Mouse (Mus musculus) gastrocnemius, postnatal 4 days (tissue): ENCODE data around the gene Pcdh9. TPM values are rescaled to one million over a fixed set of nuclear protein-coding genes. Genes with fewer than 3 reads are reported as not detected.

ENCODE experiments used
- DNase-seq, 2 experiments: peaks; one replicate each; pipeline ENCODE4 v3.0.0; 2021 to 2022; ENCODE audit warnings: low spot score in 2 of 2, mixed read lengths in 2 of 2
- total RNA-seq, 2 experiments: library from RNA; stranded (reverse); gene quantifications; 2 replicates each; pipeline ENCODE4 v1.2.3; 2021

Pcdh9 gene
- total RNA-seq, 2 experiments from 2014 or later, result 3.7 to 4.8 TPM

DNA sequence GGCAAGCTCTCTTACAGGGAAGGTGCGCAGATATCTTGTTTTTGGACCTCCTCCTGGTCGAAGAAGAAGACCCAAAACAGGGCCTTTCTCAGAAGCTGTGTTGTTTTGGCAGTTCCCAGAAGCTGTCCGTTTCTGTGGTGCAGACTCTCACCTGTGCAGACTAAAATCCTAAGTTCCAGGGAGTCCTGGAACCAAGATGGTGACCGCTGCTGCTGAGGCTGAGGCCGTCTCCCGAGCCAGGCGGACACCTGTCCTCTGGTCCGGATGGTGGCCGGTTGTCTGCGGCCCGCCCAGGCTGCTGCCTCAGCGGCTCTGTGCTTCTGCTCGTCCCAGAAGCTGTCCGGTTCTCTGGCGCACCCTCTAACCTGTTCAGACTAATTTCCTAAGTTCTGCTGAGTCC lies 675.6 kb downstream of the Pcdh9 start:
- peak; percentile 83 to 91 for DNase-seq

DNA sequence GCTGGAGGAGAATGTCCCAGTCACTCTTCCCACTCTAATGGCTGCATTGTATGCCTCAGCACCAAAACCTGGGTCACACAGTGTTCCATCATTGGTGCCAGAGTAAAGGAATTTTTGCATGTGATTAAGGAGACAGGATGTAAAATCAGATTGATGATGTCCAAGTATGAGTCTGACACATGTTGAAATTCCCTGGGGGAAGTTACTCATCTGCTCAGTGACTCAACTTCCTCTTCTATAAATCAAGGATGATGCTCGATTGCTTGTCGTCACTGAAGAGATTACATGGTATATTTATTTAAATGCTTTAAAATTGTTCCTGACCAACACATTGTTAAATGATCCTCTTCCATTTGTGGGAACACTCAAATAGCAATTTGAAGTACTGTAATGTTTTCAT lies 690.7 kb downstream of the Pcdh9 start:
- no peak for DNase-seq

DNA sequence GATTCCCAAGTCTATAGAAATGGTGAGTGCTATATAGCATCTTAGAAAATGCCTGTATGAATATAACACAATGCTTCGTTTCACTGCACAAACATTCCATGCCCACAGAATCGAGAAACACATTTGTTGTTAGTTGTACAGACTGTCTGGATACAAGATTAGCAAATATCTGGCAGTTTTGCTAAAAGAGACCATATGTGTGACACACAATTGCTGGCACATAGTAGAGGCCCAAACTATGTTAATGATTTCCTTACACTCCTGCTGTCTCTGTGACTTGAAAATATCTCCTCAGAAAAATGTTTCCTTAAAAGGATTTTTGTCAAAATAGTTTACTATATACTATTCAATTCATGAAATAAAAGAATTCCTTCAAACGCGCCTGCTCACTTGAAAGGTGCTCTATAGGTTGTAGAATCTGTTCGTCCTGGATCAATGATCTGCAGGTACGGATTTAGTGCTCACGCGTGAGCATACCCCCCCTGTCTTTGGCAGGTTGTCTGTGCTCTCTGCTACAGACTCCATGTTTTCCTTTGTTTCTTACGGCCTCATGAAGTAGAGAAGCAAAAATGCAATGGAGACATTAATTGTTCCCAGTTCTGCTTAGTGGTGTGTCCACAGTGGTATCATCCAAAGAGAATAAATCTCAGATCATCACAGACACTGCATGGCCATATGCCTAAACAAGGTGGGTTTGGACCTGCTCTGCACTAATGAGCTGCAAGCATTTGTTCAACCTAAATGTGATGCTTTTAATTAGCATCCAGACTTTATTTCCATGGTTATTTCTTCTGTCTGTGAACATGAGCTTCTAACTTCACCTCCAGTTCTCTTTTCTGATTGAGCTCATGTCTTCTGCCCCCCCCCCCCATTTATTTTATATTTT lies 707.6 kb downstream of the Pcdh9 start:
- DNase-seq, result no peak

DNA sequence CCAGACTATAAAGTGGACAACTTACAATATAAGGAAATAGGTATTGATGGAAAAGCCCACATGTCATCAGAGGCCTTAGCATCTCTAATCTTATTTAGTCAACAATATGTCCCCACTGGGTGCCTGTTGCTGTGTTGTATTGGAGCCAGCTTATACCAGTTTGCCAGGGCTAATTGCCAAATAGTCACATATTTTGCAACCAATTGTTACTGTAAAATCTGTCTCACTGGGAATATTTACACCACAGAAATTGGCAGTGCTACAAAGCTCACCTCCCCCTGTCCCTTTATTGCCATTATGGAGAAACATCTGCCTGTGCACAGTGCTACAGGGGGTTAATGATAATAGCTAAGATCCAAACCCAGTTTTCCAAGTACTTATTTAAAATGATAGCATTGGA lies 721.3 kb downstream of the Pcdh9 start:
- no peak for DNase-seq

DNA sequence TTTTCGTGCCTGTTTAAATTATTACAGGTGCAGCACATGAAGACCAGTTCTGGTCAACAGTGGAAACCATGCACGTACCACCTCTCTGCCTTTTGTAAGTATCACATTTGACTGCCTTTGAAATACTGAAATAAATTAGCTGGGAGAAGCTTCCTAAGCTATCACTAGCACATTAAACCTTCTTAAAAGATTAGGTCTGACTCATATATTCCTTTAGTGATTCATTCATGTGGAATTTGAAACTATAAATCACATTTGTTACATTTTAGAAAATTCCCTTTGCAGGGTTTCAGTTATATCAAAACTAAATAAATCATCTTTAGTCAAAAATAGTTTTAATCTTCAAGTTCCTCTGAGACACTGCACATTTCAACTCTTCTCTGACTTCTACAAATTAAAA lies 722.1 kb downstream of the Pcdh9 start:
- DNase-seq, result no peak

DNA sequence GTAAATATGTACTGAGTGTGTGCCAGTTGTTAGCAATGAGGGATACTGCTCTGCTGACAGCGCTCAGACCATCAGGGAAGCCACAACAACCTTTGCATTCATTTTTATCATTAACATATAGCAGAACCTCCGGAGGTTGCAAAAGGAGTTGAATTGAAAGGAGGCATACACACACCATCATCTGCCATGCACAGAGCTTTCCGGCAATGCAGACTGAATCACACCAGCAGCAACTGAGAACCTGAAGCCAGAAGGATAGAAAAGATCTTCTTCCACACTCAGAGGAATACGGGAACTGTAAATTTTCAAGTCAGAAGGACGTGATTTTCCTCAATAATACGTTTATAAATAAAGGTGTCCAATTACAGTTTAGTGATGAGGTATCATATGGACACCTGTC lies 747.1 kb downstream of the Pcdh9 start:
- DNase-seq, result no peak

DNA sequence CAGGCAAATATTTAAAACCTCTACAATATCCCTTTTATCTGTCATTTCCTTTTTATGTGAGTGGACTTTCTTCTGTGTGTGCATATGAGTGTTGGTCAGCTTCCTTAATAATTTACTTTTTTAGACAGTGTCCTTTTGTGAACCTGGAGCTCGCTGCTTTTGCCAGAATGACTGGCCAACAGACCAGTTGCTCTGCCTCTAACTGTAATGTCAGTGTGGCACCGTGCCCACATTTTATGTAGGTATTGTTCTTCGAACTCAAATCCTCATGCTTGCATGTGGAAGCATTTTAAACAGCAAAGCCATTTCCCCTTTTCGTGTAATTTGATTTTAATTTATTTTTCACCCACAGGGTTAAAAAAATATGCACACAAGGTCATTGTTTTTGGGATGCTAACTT lies 748.4 kb downstream of the Pcdh9 start:
- DNase-seq, result no peak

DNA sequence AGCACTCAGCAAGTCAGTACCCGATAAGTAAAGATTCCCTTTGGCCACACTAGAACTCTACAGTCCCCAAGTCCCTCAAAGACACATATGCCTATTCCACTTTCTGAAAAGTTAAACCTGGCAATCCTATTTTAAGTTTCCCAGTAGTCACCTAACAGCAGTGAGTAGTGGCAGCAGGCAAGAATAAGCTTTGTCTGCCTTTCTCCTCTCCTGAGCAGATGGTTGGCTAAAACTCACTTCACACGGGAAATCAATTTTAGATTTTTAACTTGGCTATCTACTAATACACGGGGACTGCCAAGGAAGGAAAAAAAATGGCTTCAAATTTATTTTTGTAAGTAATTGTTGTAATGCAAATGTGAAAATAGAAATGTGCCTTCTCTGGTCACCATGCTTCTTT lies 763.5 kb downstream of the Pcdh9 start:
- DNase-seq, result no peak

DNA sequence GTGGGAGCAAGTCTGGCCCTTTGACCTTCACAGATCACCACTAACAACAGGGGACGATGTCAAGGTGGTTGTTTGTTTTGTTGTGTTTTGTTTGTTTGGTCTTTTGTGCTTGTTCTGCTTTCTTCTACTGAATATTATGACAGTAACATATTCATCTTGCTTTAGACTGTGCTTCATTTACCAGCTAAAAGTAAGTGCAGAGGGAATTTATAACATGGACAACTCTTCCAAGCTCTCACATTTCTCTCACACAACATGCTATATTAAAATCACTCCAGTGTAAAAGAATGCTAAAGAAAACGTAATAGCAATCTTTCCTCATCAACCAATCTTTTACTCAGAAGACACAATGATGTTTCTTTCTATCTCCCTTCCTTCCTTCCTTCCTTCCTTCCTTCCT lies 787.7 kb downstream of the Pcdh9 start:
- DNase-seq, result no peak

DNA sequence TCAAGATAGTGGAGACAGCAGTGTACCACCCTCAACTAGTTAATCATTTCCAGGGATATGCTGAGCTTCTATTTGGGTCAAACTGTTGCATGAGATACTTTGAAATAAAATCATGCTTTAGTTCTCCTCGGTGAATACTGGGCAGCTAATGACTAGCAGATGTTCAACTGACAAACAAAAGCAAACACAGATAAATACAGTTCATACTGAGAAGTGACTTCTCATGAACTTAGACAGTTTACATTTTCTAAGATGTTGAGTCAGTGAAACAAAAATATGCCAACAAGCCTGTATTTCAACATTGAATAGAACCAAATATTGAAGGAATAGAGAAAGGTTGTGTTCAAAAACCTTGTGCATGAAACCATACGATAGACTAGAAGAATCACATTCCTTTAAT lies 795.4 kb downstream of the Pcdh9 start:
- no peak for DNase-seq

DNA sequence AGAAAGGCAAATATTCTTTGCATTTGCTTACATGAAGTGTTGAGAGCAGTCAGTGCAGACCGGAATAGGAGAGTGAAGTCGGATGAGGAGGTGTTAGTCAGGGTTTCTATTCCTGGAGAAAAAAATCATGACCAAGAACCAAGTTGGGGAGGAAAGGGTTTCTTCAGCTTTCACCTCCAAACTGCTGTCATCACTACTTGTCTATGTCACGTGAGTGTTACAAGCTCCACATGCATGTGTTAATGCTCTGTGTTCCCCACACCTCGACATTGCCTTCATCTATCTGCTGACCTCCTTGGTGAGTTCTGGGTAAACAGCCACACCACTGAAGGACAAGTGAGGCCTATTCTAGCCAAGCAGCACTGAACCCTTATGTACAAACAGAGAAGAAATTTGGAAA lies 797.7 kb downstream of the Pcdh9 start:
- DNase-seq, result no peak

DNA sequence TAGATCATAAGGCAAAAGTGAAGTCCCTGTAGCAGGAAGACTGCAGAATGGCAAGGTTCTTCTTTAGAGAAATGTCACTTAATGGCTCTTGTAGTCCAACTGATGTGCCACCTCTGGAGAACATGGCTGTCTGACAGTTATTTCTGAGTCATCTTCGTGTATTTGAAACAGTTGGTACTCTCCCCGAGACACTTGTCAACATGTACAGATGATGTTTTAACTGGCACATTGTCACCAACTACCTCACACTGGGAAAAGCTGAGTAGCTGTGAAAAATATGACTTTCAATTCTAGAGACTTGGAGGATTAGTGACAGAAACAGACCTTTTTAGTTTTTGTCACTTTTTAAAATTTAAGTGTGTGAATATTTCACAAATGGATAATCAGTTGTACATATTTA lies 804.8 kb downstream of the Pcdh9 start:
- DNase-seq, result no peak

DNA sequence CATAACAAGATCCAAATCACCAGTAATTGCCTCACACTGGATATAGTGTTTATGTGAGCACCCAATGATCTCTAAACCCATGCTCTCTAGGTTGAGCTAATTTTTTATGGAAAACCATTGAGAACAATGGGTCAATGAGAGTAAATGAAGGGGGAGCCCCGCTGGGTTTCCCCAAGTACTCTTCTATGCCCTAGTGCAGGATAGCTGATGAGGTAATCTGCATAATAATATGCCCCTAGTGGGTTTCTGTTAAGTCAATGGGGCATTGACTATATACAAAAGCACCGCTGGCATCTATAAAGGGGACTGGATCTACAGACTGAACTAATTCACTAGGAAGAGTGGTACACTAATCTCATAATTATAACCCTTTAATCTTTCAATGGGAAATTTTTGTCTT lies 807.3 kb downstream of the Pcdh9 start:
- no peak for DNase-seq

DNA sequence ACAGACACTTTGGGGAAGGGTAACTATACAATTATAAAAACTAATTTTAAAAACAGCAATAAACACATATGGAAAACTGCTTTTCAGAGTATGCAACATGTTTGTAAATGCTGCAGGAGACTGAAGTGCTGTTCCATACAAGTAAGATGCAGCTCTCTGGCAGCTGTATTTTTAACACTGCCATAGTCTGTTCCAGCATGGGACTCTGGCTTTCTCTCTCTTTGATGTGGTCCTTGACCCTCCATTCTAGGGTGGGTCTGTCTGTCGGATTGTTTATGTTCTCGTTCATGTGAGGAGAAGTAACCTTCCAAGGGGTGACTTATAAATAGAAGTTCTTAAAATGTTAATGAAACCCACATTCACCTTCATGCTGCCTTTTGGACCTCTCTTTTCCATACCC lies 809.6 kb downstream of the Pcdh9 start:
- no peak for DNase-seq

DNA sequence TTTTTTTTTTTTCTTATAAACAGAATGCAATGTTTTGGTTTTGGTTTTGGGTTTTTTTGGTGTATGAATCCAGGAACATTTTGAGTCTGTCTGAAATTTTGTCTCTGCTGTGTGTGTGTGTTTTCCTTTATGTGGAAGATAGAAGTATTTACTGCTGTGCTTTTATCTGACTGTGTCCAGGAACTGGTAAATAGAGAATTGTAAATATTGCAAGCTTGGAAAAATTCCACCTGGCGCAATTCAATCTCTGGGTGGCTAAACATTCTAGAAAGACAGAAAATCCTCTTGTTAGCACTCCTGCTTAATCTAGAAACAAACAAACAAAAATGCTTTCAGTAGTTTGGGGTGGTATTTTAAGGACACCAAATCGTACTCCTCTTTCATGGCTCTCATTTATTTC lies 814.7 kb downstream of the Pcdh9 start:
- no peak for DNase-seq

DNA sequence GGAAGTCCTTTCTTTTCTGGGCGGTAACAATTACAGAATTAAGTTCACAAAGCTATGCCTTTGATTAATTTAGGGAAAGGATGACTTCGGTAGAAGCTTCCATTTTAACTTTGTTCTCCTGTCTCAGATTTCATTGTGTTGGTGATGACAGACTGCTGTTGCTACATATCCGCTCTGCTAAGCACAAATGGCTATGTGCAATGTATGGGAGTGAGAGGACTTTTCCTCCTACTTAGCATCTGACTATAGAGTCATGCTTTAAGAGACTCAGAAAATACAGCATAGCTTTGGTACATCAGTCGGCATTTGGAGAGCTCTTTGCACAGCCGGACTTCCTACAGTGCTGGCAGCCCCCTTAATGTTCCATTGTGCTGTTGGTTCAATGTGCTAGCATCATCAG lies 818.1 kb downstream of the Pcdh9 start:
- DNase-seq, result no peak

DNA sequence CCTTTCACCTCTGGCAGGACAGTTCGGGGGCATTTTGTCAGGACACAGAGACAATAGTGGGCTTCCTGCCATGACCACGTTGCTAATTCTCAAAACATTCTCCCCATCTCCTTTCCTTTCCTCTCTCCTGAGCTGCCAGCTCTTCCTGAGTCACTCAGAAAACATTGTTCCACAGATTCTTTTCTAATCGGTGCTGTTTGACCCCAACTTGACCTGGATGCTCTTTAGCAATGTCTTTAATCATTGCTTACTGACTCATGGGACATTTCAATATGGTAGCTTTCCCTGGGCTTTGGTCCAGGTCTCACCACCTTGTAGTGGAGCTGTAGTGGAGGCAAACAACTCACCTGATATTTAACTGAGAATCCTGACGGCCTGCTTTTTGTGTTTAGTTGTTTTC lies 820.3 kb downstream of the Pcdh9 start:
- DNase-seq, result no peak

DNA sequence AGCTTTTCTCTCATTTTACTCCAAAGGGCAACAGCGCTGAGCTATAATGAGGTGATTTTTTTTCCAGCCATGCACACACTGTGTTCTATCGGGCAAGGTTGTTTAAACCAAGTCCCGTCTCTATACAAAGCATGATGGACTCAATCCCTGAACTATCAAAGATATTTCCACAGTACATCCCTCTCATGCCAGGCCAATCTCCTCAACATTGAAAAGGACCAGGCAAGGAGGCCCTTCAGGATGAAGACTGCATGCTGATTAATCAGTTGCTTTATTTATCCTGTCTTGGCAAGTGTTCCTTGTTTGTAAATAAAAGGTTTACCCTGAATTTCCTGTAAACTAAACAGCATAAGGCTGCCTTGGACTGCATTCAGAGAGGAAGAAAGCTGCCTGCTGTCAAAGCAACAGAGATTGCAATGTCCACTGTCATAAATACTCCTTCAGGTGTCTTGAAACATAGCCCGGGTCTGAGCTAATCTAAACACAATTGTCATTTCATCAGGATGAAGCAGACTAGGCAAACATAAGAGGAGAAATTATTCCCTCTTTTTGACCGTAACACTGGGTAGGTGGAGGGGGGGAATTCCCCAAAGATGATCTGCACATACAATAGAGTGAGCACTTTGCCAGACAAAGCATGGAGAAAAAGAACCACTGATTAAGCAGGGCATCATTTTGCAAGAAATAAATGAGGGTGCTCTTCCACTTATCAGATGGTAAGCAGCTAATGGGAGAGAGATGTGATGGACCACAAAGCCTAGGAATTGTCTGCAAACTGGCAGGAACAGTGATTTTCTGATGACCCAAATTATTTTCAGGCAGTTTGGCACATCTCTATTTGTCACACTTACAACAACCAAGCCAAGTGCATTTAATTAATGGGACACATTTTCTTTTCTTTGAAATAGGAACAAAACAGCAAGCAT lies 822.8 kb downstream of the Pcdh9 start:
- DNase-seq, result no peak

DNA sequence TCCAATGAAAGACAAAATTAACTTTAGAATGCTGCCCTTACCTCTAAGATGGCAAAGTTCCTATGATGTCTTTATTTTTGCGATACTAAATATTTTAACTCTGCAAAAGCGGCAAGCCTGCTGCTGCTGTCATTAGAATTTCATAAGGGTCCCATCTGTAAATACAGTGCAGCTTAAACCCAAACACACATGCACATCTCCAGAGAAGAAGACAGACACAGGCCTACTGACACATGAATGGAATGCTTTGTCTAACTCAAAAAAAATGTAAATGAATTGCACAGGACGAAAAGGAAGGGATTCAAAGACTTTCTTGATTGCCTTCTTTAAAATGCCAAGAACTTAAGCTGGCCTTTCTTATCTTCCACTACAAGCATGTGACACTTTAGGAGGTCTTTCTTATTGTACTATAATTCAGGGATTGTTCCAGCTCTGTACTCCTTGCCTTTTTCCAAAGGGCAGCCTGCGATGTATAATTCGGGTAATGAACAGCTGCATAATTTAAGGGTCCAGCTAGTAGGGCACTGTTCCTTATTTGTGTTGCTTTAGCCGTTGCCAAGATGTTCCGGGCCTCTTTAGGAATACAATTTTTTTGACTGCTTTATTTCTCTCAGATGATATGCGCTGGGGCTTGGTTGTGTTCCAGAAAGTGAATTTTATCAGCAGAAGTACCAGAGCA lies 823.6 kb downstream of the Pcdh9 start:
- no peak for DNase-seq

DNA sequence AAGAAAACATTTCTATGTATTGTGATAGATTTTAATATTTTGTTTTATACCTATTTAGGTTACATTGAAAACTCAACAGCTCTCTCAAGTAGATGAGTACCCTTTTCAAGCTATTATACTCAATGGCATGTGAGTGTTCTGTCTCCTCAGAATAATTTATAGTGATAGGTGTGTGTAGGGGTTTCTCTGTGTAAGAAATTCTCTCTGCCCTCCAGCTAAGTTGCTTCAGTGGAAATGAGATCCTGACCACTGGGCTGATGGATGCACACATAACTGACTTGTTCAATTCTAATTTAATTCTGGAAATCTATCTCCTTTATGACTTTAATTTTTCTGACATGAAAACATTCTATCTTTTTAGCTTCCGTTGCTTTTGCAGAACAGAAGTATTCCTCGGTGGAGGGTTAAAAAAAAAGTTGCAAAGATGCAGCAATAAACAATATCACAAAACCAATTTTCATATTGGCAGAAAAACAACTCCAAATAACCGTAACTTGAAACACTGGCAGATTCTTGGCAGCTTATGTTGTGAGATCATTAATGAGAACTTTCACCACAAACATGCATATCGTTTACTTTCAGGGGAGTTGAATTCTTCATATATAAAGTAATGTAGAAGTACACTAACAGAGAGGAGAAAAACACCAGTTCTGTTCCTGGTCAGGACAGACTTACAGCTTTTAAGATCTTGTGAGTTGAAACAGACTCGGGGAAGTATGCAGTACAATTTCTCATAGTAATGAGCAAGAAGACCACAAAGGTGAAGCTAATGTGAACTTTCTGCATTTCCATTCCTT lies 828.5 kb downstream of the Pcdh9 start:
- no peak for DNase-seq

DNA sequence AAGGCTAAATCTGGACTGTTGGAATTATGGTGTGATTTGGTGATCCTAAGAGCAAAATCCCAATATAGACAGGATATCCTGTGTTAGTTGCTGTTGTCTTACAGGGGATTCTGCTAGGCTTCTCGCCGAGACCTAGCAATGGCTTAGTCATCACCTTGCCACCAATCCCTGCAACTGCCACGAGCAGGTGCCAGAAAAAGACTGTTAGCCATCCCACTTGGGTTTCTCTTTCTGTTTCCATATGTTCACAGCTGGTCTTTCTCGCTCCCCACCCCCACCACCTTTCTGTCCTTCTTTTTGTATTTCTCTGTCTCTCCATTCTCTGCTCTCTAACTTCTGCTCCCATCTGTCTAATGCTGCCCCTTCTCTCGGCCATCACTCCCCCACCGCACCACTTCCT lies 831.7 kb downstream of the Pcdh9 start:
- DNase-seq, result no peak
